Comparison of ENCODE assay signal across 11 mouse cellular contexts in the genomic region with DNA sequence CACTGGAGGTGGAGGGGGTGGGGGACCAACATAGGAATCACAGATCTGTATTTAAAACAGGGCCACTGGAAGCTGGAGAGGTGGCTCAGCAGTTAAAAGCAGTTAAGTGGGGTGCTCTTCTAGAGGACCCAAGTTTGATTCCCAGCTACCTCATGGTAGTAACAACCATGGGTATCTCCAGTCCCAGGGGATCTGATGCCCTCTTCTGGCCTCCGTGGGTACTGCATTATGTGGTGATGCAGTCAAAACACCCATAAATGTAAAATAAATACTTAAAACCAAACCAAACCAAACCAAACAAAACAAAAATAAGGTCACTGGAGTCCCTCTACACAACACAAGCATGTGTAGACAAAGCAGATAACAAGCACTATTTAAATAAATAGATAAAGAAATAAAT. TPM values are rescaled to one million over a fixed set of nuclear protein-coding genes. Genes with fewer than 3 reads are reported as not detected.
DNase-seq lines count a peak whose midpoint lies in the region; ATAC-seq and TF ChIP-seq lines count a peak whose summit lies in the region.
"Had no signal": no experiment of that assay in that cellular context is flagged by ENCODE, and none has a peak within 500 bp of the region (broad histone marks: within the 10 kb centered on the region; RNA-seq: fewer than 3 reads in every experiment).

No protein-coding gene starts in this region.

- DNase-seq in lung, embryonic 14.5 days, result peak; percentile 31
- DNase-seq in lung, adult 18-20 months, result no peak
- DNase-seq in G1E (ENCODE audit: low spot score), result no peak
- DNase-seq in natural killer cell, adult 2 months (ENCODE audit: low spot score in 2 of 2), result peak; percentile 20 to 36
- DNase-seq in yolk sac, embryonic 10.5 days (ENCODE audit: low spot score), result no peak
- no peak for DNase-seq in left cerebral cortex, adult 18-20 months (ENCODE audit: low spot score in 2 of 2)
- DNase-seq: kidney, adult 9 months had no signal

- peak; percentile 47 for TF ChIP-seq CTCF in lung, embryonic 14.5 days (IDR thresholded peaks at IDR 0.05; ENCODE audit: low read depth)
- TF ChIP-seq CTCF in G1E (IDR thresholded peaks at IDR 0.05; ENCODE audit: low read depth, low read length), result 0 out of 2 replicates have a peak, but pooled peaks have one; percentile 14

- no peaks in the 10 kb centered on the region for H3K36me3 ChIP-seq in forebrain, embryonic 15.5 days
- H3K36me3 ChIP-seq in forebrain, embryonic 13.5 days (ENCODE audit: poor library complexity, severe bottlenecking), result peaks cover 5% of the 10 kb centered on the region; the same call in 1 of the 2 replicates
- H3K36me3 ChIP-seq in lung, embryonic 14.5 days (ENCODE audit: insufficient read depth), result no peaks in the 10 kb centered on the region
- H3K36me3 ChIP-seq in G1E (replicated peaks), result peaks cover 49% of the 10 kb centered on the region

- H3K27me3 ChIP-seq in forebrain, embryonic 15.5 days, result no peaks in the 10 kb centered on the region
- no peaks in the 10 kb centered on the region for H3K27me3 ChIP-seq in forebrain, embryonic 13.5 days
- H3K27me3 ChIP-seq in lung, embryonic 14.5 days (ENCODE audit: insufficient read depth, low read length), result no peaks in the 10 kb centered on the region
- H3K27me3 ChIP-seq in G1E (ENCODE audit: insufficient read depth, low read length), result no peaks in the 10 kb centered on the region
- H3K27me3 ChIP-seq: heart, embryonic 13.5 days had no signal

- ATAC-seq in forebrain, embryonic 15.5 days (replicated peaks), result no peak
- ATAC-seq in forebrain, embryonic 13.5 days, result no peak
- no peak for ATAC-seq in lung, embryonic 14.5 days (ENCODE audit: insufficient read depth)
- no peak for ATAC-seq in G1E (ENCODE audit: extremely low read depth, insufficient number of reproducible peaks, low FRiP score, poor library complexity, severe bottlenecking)

- H3K4me3 ChIP-seq in forebrain, embryonic 15.5 days, result no peak overlapping the region
- no peak overlapping the region for H3K4me3 ChIP-seq in forebrain, embryonic 13.5 days
- no peak overlapping the region for H3K4me3 ChIP-seq in lung, embryonic 14.5 days (ENCODE audit: low read depth, low read length)
- H3K4me3 ChIP-seq in G1E (ENCODE audit: low read depth, low read length), result no peak overlapping the region
- H3K4me3 ChIP-seq: heart, embryonic 13.5 days; myocyte had no signal

- H3K4me2 ChIP-seq in forebrain, embryonic 15.5 days (replicated peaks), result no peak overlapping the region
- H3K4me2 ChIP-seq in forebrain, embryonic 13.5 days, result no peak overlapping the region
- no peak overlapping the region for H3K4me2 ChIP-seq in lung, embryonic 14.5 days
- H3K4me2 ChIP-seq: heart, embryonic 13.5 days had no signal

- 63% methylated on average over 1 of the region's 1 CpGs for WGBS in forebrain, embryonic 15.5 days
- WGBS in forebrain, embryonic 13.5 days, result 54% methylated on average over 1 of the region's 1 CpGs
- 67% methylated on average over 1 of the region's 1 CpGs for WGBS in lung, embryonic 14.5 days

- no peak overlapping the region for H3K9ac ChIP-seq in forebrain, embryonic 15.5 days (replicated peaks)
- no peak overlapping the region for H3K9ac ChIP-seq in forebrain, embryonic 13.5 days
- H3K9ac ChIP-seq in lung, embryonic 14.5 days, result no peak overlapping the region
- H3K9ac ChIP-seq: heart, embryonic 13.5 days had no signal

- peak overlapping the region; percentile 55 for H3K27ac ChIP-seq in forebrain, embryonic 15.5 days (replicated peaks)
- H3K27ac ChIP-seq in forebrain, embryonic 13.5 days, result no peak overlapping the region
- no peak overlapping the region for H3K27ac ChIP-seq in lung, embryonic 14.5 days (ENCODE audit: low read depth)

- peaks cover 15% of the 10 kb centered on the region for H3K4me1 ChIP-seq in forebrain, embryonic 15.5 days
- H3K4me1 ChIP-seq in forebrain, embryonic 13.5 days, result 0 out of 2 replicates have a peak, but pooled peaks cover 10% of the 10 kb centered on the region
- peaks cover under 1% of the 10 kb centered on the region; the same call in 1 of the 2 replicates for H3K4me1 ChIP-seq in lung, embryonic 14.5 days (ENCODE audit: insufficient read depth)
- H3K4me1 ChIP-seq in G1E (ENCODE audit: insufficient read depth, low read depth, low read length), result peaks cover 42% of the 10 kb centered on the region

- no peaks in the 10 kb centered on the region for H3K9me3 ChIP-seq in forebrain, embryonic 15.5 days
- H3K9me3 ChIP-seq in forebrain, embryonic 13.5 days (replicated peaks), result peaks cover 4% of the 10 kb centered on the region
- no peaks in the 10 kb centered on the region for H3K9me3 ChIP-seq in lung, embryonic 14.5 days (ENCODE audit: low read depth, low read length)
- H3K9me3 ChIP-seq in G1E (replicated peaks), result peaks cover 7% of the 10 kb centered on the region

RNA-seq across cellular contexts. Expression of gene Atxn1, which starts 32.9 kb away (rescaled TPM):
- polyA plus RNA-seq in forebrain, embryonic 15.5 days (2015; fragmentation: Nextera tagmentation; extraction: Ambion mirVana), result 11.6 and 12.8 TPM in 2 replicates
- 7.7 and 8.7 TPM in 2 replicates for polyA plus RNA-seq in forebrain, embryonic 13.5 days (2015; fragmentation: Nextera tagmentation; extraction: Ambion mirVana)
- 3.9 and 6.4 TPM in 2 replicates for polyA plus RNA-seq in lung, embryonic 14.5 days (2014; fragmentation: Nextera tagmentation; extraction: Ambion mirVana)
- total RNA-seq in G1E (2014; fragmentation: Nextera tagmentation), result 45.0 and 61.0 TPM in 2 replicates
- 25.0 and 27.9 TPM in 2 replicates for total RNA-seq in G1E (2017)
- 7.8 and 9.4 TPM in 2 replicates for polyA plus RNA-seq in G1E (2012)
- 100 to 1,000 TPM; 167 to 176 TPM for total RNA-seq in left cerebral cortex, adult 18-20 months (2021)

Comparison
In these comparisons a context has a peak if more than half of its experiments do, and no peak if none do; other contexts are left out.
1. DNase-seq: peak in lung, embryonic 14.5 days (single experiment) and natural killer cell, adult 2 months (2 of 2); none in lung, adult 18-20 months (0 of 2), G1E (single experiment), yolk sac, embryonic 10.5 days (single experiment) and left cerebral cortex, adult 18-20 months (0 of 2).